Mouse (Mus musculus): ENCODE results near the gene Mlxipl.

DNA sequence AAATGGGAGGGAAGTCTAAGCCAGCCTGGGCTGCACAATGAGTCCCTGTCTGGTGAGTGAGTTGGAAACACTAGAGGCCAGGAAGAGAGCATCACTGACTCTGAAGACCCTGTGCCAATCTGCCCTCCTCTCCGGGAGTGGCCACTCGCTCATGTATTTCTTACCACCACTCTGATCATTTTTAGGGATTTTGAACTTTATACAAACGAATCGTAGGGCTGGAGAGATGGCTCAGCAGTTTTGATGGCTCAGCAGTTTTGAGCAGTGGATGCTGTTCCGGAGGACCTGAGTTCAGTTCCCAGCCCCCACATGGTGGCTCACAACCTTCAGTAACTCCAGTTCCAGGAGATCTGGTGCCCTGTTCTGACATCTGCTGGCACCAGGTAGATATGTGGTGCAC, 83.3 kb downstream of the Mlxipl start:
- TF ChIP-seq CTCF (IDR thresholded peaks at IDR 0.05 in 2 of 3, conservative IDR thresholded peaks at IDR 0.05 in 1 of 3; ENCODE audit: control insufficient read depth in 1 of 3, insufficient read depth in 1 of 3, low read depth in 2 of 3, low read length in 3 of 3, poor library complexity in 1 of 3, severe bottlenecking in 1 of 3): no peak
- TF ChIP-seq JUND (IDR thresholded peaks at IDR 0.05; ENCODE audit: low read depth, low read length): no peak
- TF ChIP-seq USF1 (IDR thresholded peaks at IDR 0.05; ENCODE audit: low read depth, low read length): no peak
